10 mouse cellular contexts compared by ENCODE assay signal in genomic region chr5:105322543-105322942, GRCm38 (mm10). TPM values are rescaled to one million over a fixed set of nuclear protein-coding genes. Genes with fewer than 3 reads are reported as not detected.
DNase-seq lines count a peak whose midpoint lies in the region; ATAC-seq and TF ChIP-seq lines count a peak whose summit lies in the region.
"Had no signal": no experiment of that assay in that cellular context is flagged by ENCODE, and none has a peak within 500 bp of the region (broad histone marks: within the 10 kb centered on the region; RNA-seq: fewer than 3 reads in every experiment).

No protein-coding gene starts in this region.

- H3K27me3 ChIP-seq in hindbrain, embryonic 14.5 days (ENCODE audit: control insufficient read depth, insufficient read depth, low read length): no peaks in the 10 kb centered on the region
- H3K27me3 ChIP-seq in hindbrain, embryonic 12.5 days: no peaks in the 10 kb centered on the region
- no peaks in the 10 kb centered on the region for H3K27me3 ChIP-seq in lung, postnatal 0 days (replicated peaks; ENCODE audit: insufficient read depth, low read length)
- H3K27me3 ChIP-seq: hindbrain, embryonic 15.5 days; limb, embryonic 12.5 days had no signal

- no peak overlapping the region for H3K4me3 ChIP-seq in hindbrain, embryonic 14.5 days (replicated peaks; ENCODE audit: low read length)
- no peak overlapping the region for H3K4me3 ChIP-seq in hindbrain, embryonic 12.5 days
- H3K4me3 ChIP-seq in lung, postnatal 0 days (ENCODE audit: low read depth, low read length): no peak overlapping the region
- H3K4me3 ChIP-seq: hindbrain, embryonic 15.5 days; limb, embryonic 12.5 days had no signal

- H3K4me1 ChIP-seq in hindbrain, embryonic 14.5 days (replicated peaks; ENCODE audit: control insufficient read depth, insufficient read depth, low read length): no peaks in the 10 kb centered on the region
- no peaks in the 10 kb centered on the region for H3K4me1 ChIP-seq in hindbrain, embryonic 12.5 days
- no peaks in the 10 kb centered on the region for H3K4me1 ChIP-seq in lung, postnatal 0 days (ENCODE audit: insufficient read depth, low read depth, low read length)
- H3K4me1 ChIP-seq: hindbrain, embryonic 15.5 days; limb, embryonic 12.5 days had no signal

- H3K27ac ChIP-seq in hindbrain, embryonic 14.5 days: no peak overlapping the region
- H3K27ac ChIP-seq in hindbrain, embryonic 12.5 days: no peak overlapping the region
- H3K27ac ChIP-seq in lung, postnatal 0 days (ENCODE audit: low read length): no peak overlapping the region
- H3K27ac ChIP-seq: hindbrain, embryonic 15.5 days; limb, embryonic 12.5 days had no signal

- no peak overlapping the region for H3K4me2 ChIP-seq in hindbrain, embryonic 14.5 days (replicated peaks)
- H3K4me2 ChIP-seq in hindbrain, embryonic 12.5 days (replicated peaks): no peak overlapping the region
- H3K4me2 ChIP-seq in lung, postnatal 0 days (replicated peaks; ENCODE audit: low read depth, low read length): no peak overlapping the region
- H3K4me2 ChIP-seq: hindbrain, embryonic 15.5 days; limb, embryonic 12.5 days had no signal

- 74% methylated on average over 2 of the region's 2 CpGs for WGBS in hindbrain, embryonic 14.5 days
- 70% methylated on average over 2 of the region's 2 CpGs for WGBS in hindbrain, embryonic 12.5 days
- 71% methylated on average over 2 of the region's 2 CpGs for WGBS in lung, postnatal 0 days

- peak; percentile 60 for TF ChIP-seq CTCF in lung, postnatal 0 days (IDR thresholded peaks at IDR 0.05)

- H3K36me3 ChIP-seq in hindbrain, embryonic 14.5 days (replicated peaks; ENCODE audit: control insufficient read depth, insufficient read depth): no peaks in the 10 kb centered on the region
- H3K36me3 ChIP-seq in hindbrain, embryonic 12.5 days: no peaks in the 10 kb centered on the region
- H3K36me3 ChIP-seq in lung, postnatal 0 days (ENCODE audit: insufficient read depth, low read length): no peaks in the 10 kb centered on the region
- H3K36me3 ChIP-seq: hindbrain, embryonic 15.5 days; limb, embryonic 12.5 days had no signal

- H3K9ac ChIP-seq in hindbrain, embryonic 14.5 days: no peak overlapping the region
- H3K9ac ChIP-seq in hindbrain, embryonic 12.5 days: no peak overlapping the region
- no peak overlapping the region for H3K9ac ChIP-seq in lung, postnatal 0 days (replicated peaks; ENCODE audit: low read depth)
- H3K9ac ChIP-seq: hindbrain, embryonic 15.5 days; limb, embryonic 12.5 days had no signal

- ATAC-seq in hindbrain, embryonic 14.5 days (ENCODE audit: low FRiP score): no peak
- ATAC-seq in hindbrain, embryonic 12.5 days (ENCODE audit: low FRiP score): no peak
- ATAC-seq in lung, postnatal 0 days: no peak
- ATAC-seq in megakaryocyte, adult 5-6 weeks (ENCODE audit: poor library complexity, severe bottlenecking): no peak

- peak; percentile 16 for DNase-seq in adrenal gland, postnatal 10 days
- DNase-seq in adrenal gland, postnatal 25 days: no peak
- DNase-seq in hindbrain, embryonic 14.5 days (ENCODE audit: low spot score): peak; percentile 59
- DNase-seq in lung, postnatal 0 days (ENCODE audit: low spot score): peak; percentile 36
- DNase-seq in lung, postnatal 25 days (ENCODE audit: low spot score): no peak
- peak; percentile 2 for DNase-seq in retina, postnatal 7 days (ENCODE audit: low read depth, low spot score)

- TF ChIP-seq EP300 in lung, postnatal 0 days (IDR thresholded peaks at IDR 0.05): no peak

- no peaks in the 10 kb centered on the region for H3K9me3 ChIP-seq in hindbrain, embryonic 14.5 days (ENCODE audit: control insufficient read depth, low read length)
- no peaks in the 10 kb centered on the region for H3K9me3 ChIP-seq in hindbrain, embryonic 12.5 days (replicated peaks)
- no peaks in the 10 kb centered on the region for H3K9me3 ChIP-seq in lung, postnatal 0 days (ENCODE audit: low read length)
- H3K9me3 ChIP-seq: hindbrain, embryonic 15.5 days; limb, embryonic 12.5 days had no signal

RNA-seq across cellular contexts. Expression of gene Gbp6, which starts 29.0 kb away (rescaled TPM):
- total RNA-seq in adrenal gland, postnatal 10 days (2021): 1 to 10 TPM; 6.3 to 7.6 TPM
- 5.3 and 6.3 TPM in 2 replicates for total RNA-seq in adrenal gland, postnatal 25 days (2021)
- 3.3 and 5.3 TPM in 2 replicates for polyA plus RNA-seq in hindbrain, embryonic 14.5 days (2014; fragmentation: Nextera tagmentation; extraction: Ambion mirVana)
- 1.7 and 2.7 TPM in 2 replicates for polyA plus RNA-seq in hindbrain, embryonic 12.5 days (2016; fragmentation: Nextera tagmentation; extraction: Ambion mirVana)
- 3.1 and 4.5 TPM in 2 replicates for polyA plus RNA-seq in lung, postnatal 0 days (2015; fragmentation: Nextera tagmentation; extraction: Ambion mirVana)
- 1.0 and 1.1 TPM in 2 replicates for total RNA-seq in megakaryocyte, adult 5-6 weeks (2015)
- 2.2 and 2.6 TPM in 2 replicates for total RNA-seq in megakaryocyte, adult 5-6 weeks (2017)

RNA-seq across cellular contexts. Expression of gene Gm43302, which starts 29.0 kb away (rescaled TPM):
- total RNA-seq in adrenal gland, postnatal 10 days (2021): under 1 TPM in 1 of 2 experiments, not detected in 1; 0.09 TPM
- 0.39 TPM in 1 of 2 replicates, not detected in the other for total RNA-seq in adrenal gland, postnatal 25 days (2021)
- polyA plus RNA-seq in hindbrain, embryonic 14.5 days (2014; fragmentation: Nextera tagmentation; extraction: Ambion mirVana): 0.33 and 1.1 TPM in 2 replicates
- polyA plus RNA-seq in hindbrain, embryonic 12.5 days (2016; fragmentation: Nextera tagmentation; extraction: Ambion mirVana): 0.08 TPM in 1 of 2 replicates, not detected in the other
- polyA plus RNA-seq in lung, postnatal 0 days (2015; fragmentation: Nextera tagmentation; extraction: Ambion mirVana): 0.07 TPM in 2 replicates
- not detected in 2 replicates for total RNA-seq in megakaryocyte, adult 5-6 weeks (2015)
- total RNA-seq in megakaryocyte, adult 5-6 weeks (2017): not detected in 2 replicates
- polyA plus RNA-seq: limb, embryonic 12.5 days had no signal

Comparison
In these comparisons a context has a peak if more than half of its experiments do, and no peak if none do; other contexts are left out.
1. DNase-seq: peak in adrenal gland, postnatal 10 days (single experiment), hindbrain, embryonic 14.5 days (single experiment), lung, postnatal 0 days (single experiment) and retina, postnatal 7 days (single experiment); none in adrenal gland, postnatal 25 days (single experiment) and lung, postnatal 25 days (single experiment).